Mouse (Mus musculus) bone marrow, adult 2 months (tissue): ENCODE measurements around the gene Dop1a.

ENCODE experiments used
- CTCF ChIP-seq: fragments of 200-500 bp; IDR thresholded peaks from 2 replicates; pipeline ENCODE4 v1.5.1; 2011; ENCODE audit warnings: low read length, control low read depth; ENCODE audit not compliant: control insufficient read depth, insufficient read depth
- POLR2A ChIP-seq: fragments of 200-500 bp; IDR thresholded peaks from 2 replicates; pipeline ENCODE4 v1.6.1; 2011; ENCODE audit warnings: low read depth, mild to moderate bottlenecking, control low read depth, low read length, borderline replicate concordance; ENCODE audit not compliant: control insufficient read depth

DNA sequence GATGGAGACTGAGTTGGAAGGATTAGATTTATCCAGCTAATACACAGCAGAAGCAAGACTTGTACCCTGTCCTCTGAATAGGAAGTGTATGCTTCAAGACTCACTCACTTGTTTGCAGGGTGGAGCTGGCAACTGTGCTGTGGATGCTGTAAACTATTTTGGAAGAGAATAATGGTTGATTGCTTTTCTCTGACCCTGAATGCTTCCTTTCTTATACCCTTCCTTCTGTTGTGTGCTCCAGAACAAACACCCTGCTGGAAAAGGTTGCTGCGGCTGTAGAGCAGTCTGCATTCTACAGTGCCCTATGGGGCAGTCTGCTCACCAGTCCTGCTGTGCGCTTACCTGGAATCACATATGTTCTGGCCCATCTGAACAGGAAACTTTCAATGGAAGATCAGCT is 24.8 kb downstream of the Dop1a start:
- TF ChIP-seq CTCF (no peak), POLR2A (no peak)
